Mouse (Mus musculus): Measurements from ENCODE around the gene Sohlh1.

GRCm38 (mm10) chr2:25850330-25850729 lies 3.3 kb upstream of the Sohlh1 start:
- TF ChIP-seq CTCF (IDR thresholded peaks at IDR 0.05; ENCODE audit: insufficient read depth, low read length): peak; percentile 54
- TF ChIP-seq POLR2A (IDR thresholded peaks at IDR 0.05; ENCODE audit: borderline replicate concordance, extremely low read depth, low read depth, low read length): no peak

All from lung, adult 2 months (tissue).